Mouse (Mus musculus): Measurements from ENCODE around the gene Rab8a. TPM values are rescaled to one million over a fixed set of nuclear protein-coding genes. Genes with fewer than 3 reads are reported as not detected.

Rab8a gene
- total RNA-seq, 1 experiment from 2014 or later = 563 TPM

DNA sequence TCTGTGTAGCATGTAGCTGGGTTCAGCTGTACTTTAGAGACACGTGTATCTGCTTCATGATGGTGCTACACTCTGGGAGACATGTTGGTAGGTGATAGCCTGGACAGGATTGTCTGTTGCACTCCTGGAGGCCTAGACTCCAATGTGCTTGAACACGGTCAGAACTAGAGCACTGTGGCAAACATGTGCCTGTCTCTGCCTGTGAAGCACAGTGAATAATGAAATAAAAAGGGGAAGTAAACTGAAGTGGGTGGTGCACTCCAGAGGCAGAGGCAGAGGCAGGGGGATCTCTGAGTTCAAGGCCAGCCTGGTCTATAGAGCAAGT, 29.2 kb downstream of the Rab8a start:
- ATAC-seq (ENCODE audit: extremely low read depth, insufficient number of reproducible peaks, low FRiP score, poor library complexity, severe bottlenecking) = peak; percentile 57; the same call in 1 of the 2 replicates

- no peak for ATAC-seq (ENCODE audit: extremely low read depth, insufficient number of reproducible peaks, low FRiP score, poor library complexity, severe bottlenecking)
Observed at GRCm38 (mm10) chr8:72192065-72192464, 31.1 kb downstream of the Rab8a start.

GRCm38 (mm10) chr8:72197997-72198396, 37.0 kb downstream of the Rab8a start:
- peak; percentile 44; the same call in 1 of the 2 replicates for ATAC-seq (ENCODE audit: extremely low read depth, insufficient number of reproducible peaks, low FRiP score, poor library complexity, severe bottlenecking)

- no peak for ATAC-seq (ENCODE audit: extremely low read depth, insufficient number of reproducible peaks, low FRiP score, poor library complexity, severe bottlenecking)
Observed at GRCm38 (mm10) chr8:72208582-72208981, 47.6 kb downstream of the Rab8a start.

DNA sequence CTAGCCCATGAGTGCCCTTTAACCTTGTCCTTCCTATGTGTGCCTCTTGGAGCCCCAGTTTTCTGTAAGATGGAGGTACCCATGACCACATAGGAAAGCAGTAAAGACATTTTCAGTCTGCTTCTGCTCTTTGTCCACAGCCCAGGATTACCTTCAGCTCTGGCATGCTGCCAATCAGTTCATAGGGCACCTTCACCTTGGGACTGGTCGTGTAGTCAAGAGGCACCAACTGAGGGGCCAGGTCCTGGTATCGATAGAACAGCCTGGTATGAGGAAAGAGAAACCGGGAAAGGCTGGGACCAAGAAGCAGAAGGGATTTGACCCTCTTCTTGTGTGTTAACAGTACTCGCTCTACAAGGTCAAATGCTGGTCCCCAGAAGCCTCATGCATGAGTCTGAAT, 49.2 kb downstream of the Rab8a start:
- no peak for ATAC-seq (ENCODE audit: extremely low read depth, insufficient number of reproducible peaks, low FRiP score, poor library complexity, severe bottlenecking)

DNA sequence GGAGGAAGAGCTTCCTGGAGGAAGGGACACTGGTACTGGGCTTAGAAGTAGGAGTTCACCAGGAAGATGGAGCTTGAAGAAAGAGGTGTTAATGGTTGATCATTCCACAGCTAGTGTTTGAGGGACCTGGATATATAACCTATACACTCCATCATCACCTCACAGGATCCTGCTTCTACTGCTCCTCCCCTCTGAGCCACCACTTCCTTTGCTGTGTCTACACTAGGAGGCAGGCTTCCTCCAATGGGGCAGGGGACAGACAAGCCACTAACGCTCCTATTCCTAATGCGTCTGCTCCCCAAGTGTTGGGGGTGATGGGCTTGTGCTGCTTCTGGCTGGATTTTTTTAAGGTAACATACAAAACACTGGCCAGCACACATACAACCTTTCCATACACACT, 49.7 kb downstream of the Rab8a start:
- peak; percentile 25; the same call in 1 of the 2 replicates for ATAC-seq (ENCODE audit: extremely low read depth, insufficient number of reproducible peaks, low FRiP score, poor library complexity, severe bottlenecking)

- ATAC-seq (ENCODE audit: extremely low read depth, insufficient number of reproducible peaks, low FRiP score, poor library complexity, severe bottlenecking) = no peak
Observed at GRCm38 (mm10) chr8:72211846-72212245, 50.8 kb downstream of the Rab8a start.

- ATAC-seq (ENCODE audit: extremely low read depth, insufficient number of reproducible peaks, low FRiP score, poor library complexity, severe bottlenecking) = no peak
Observed at GRCm38 (mm10) chr8:72212751-72213150, 51.8 kb downstream of the Rab8a start, which contains the start of gene Cib3. TSS of gene Cib3 (minus strand) at chr8:72212837.

DNA sequence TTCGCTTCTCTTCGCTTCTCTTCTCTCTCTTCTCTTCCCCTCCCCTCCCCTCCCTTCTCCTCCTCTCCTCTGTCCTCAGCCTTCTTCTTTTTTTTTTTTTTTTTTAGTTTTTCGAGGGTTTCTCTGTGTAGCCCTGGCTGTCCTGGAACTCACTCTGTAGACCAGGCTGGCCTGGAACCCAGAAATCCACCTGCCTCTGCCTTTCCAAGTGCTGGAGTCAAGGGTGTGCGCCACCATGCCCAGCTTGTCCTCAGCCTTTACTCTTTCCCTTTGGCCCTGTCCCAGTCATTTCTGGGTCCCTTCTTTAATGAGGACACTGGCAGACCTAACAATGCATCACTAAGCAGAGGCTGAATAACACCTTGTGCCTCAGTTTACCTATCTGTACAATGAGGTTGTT, 52.5 kb downstream of the Rab8a start, which contains the start of gene Gm11034:
Gm11034 (minus strand) TSS at position 101 of the 400 bp plus-strand sequence.
- no peak for ATAC-seq (ENCODE audit: extremely low read depth, insufficient number of reproducible peaks, low FRiP score, poor library complexity, severe bottlenecking)

DNA sequence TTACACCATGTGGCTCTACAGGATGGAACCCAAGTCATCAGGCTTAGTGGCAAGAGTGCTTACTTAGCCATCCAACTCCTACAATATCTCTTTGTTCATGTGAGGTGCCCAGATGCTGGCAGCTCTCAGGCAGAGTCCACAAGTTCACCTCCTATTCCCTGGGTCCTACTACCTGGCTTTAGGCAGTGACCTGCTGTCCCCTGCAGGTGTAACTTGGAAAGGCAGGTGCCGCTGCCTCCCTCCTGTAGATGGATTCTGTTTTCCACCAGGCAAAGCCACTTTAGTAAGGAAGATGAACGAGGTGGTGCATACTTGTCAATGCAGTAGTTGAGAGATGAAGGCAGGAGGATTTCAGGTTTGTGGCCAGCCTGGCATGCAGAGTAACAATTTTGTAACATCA, 54.1 kb downstream of the Rab8a start:
- peak; percentile 36; the same call in 1 of the 2 replicates for ATAC-seq (ENCODE audit: extremely low read depth, insufficient number of reproducible peaks, low FRiP score, poor library complexity, severe bottlenecking)

GRCm38 (mm10) chr8:72215871-72216270, 54.9 kb downstream of the Rab8a start:
- ATAC-seq (ENCODE audit: extremely low read depth, insufficient number of reproducible peaks, low FRiP score, poor library complexity, severe bottlenecking) = peak; percentile 62

DNA sequence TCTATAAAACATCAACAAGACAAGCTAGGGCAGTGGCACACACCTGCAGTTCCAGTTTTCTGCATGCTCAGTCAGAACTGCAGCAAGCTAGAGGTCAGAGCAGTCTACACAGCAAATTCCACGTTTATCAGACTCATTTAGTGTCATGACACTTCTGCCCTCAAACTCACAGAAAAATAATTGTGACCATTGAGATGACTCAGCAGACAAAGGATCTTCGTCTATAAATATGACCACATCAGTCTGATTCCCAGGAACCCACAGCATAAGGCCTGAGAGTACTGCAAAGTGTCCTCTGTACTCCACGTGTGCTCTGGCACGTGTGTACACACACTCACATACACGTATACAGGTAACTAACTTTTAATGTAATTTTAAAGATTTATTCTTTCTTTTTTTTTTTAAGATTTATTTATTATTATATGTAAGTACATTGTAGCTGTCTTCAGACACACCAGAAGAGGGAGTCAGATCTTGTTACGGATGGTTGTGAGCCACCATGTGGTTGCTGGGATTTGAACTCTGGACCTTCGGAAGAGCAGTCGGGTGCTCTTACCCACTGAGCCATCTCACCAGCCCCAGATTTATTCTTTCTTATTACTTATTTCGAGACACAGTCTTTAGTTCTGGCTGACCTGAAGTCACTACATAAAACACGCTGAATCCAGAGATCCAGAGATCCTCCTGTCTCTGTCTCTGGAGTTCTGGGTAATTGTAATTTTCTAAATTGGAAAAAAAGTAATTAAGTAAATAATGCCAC, 58.0 kb downstream of the Rab8a start:
- ATAC-seq (ENCODE audit: extremely low read depth, insufficient number of reproducible peaks, low FRiP score, poor library complexity, severe bottlenecking) = no peak

DNA sequence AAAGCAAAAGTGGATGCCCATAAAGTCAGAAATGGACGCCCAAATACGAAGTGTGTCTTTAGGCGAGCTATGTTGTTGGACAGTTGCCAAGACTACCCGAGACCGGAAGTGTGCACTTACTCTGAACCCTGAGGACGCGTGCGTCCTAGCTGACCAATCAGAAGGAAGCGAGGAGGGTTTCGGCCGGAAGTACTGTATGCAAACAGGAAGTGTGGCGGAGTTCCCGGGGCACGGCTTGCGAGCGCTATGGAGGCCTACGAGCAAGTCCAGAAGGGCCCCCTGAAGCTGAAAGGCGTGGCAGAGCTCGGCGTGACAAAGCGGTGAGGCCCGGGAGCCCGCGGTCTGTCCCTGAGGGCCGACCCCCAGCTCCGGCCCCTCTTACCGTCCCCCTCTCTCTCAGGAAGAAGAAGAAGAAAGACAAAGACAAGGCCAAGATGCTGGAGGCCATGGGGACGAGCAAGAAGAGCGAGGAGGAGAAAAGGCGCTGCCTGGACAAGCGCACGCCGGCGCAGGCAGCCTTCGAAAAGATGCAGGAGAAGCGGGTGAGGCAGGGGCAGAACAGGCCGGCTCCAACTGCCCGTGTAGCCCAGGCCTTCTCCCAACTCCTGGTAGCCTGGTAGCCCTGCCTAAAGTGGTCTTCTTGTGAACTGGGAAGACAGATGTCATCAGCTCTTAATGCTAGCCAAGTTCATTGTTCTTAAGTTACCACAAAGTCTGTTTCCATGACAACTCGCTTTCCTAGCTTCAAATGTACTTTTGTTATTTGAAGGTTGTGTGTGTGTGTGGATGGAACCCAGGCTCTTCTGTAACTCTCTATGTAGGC, 58.8 kb downstream of the Rab8a start, which contains the start of gene Fam32a:
Fam32a (plus strand) TSS at position 190 of the 823 bp plus-strand sequence.
- ATAC-seq (ENCODE audit: extremely low read depth, insufficient number of reproducible peaks, low FRiP score, poor library complexity, severe bottlenecking) = peak; percentile 93

DNA sequence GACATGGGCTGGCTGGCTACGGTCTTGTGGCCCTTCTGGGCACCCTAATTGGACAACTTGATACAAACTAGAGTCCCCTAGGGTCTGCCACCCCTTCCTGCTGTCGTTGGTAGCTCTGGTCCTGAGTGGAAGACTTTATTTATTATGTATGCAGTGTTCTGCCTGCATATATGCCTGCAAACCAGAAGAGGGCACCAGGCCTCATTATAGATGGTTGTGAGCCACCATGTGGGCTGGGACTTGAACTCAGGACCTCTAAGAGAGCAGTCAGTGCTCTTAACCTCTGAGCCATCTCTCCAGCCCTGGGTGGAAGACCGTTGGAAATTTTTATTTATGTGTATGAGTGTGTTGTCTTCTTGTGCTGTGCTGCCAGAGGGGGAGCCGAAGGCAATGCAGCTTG, 59.8 kb downstream of the Rab8a start:
- ATAC-seq (ENCODE audit: extremely low read depth, insufficient number of reproducible peaks, low FRiP score, poor library complexity, severe bottlenecking) = no peak

GRCm38 (mm10) chr8:72222656-72223055, 61.7 kb downstream of the Rab8a start:
- no peak for ATAC-seq (ENCODE audit: extremely low read depth, insufficient number of reproducible peaks, low FRiP score, poor library complexity, severe bottlenecking)

Other genes starting within 250 kb of the Rab8a start
- gene Zfp961, start 210.2 kb upstream of the Rab8a start, total RNA-seq (2017) = 30.8 and 40.4 TPM in 2 replicates
- gene Cyp4f18, start 151.6 kb upstream of the Rab8a start, total RNA-seq (2017) = 257 and 280 TPM in 2 replicates
- gene Olfr372, start 120.0 kb upstream of the Rab8a start, total RNA-seq (2017) = 0.12 and 0.47 TPM in 2 replicates
- gene Olfr373, start 78.0 kb upstream of the Rab8a start, total RNA-seq (2017) = 0.61 TPM in 1 of 2 replicates, not detected in the other
- gene Olfr374, start 54.2 kb upstream of the Rab8a start, total RNA-seq (2017) = 0.12 TPM in 2 replicates
- 600 and 603 TPM in 2 replicates for gene Tpm4, start 26.2 kb upstream of the Rab8a start, total RNA-seq (2017)
- gene Hsh2d, start 28.4 kb downstream of the Rab8a start, total RNA-seq (2017) = 38.6 and 47.4 TPM in 2 replicates
- 1.6 and 1.7 TPM in 2 replicates for gene Cib3, start 51.6 kb downstream of the Rab8a start, total RNA-seq (2017)
- gene Gm11034, start 52.4 kb downstream of the Rab8a start, total RNA-seq (2017) = not detected in 2 replicates
- 259 and 282 TPM in 2 replicates for gene Fam32a, start 58.5 kb downstream of the Rab8a start, total RNA-seq (2017)
- 156 and 166 TPM in 2 replicates for gene Ap1m1, start 78.8 kb downstream of the Rab8a start, total RNA-seq (2017)
- gene Gm10282, start 144.1 kb downstream of the Rab8a start, total RNA-seq (2017) = 5.0 and 9.7 TPM in 2 replicates
- 428 and 461 TPM in 2 replicates for gene Klf2, start 157.8 kb downstream of the Rab8a start, total RNA-seq (2017)

All from neutrophil, adult 5-6 weeks (primary cell).